Mouse (Mus musculus) ES-E14 (cell line): ENCODE data around the gene Gm49395.

Source experiments
- CHD2 ChIP-seq: IDR thresholded peaks from 2 replicates; pipeline ENCODE4 v1.6.1; 2014; ENCODE audit warnings: mild to moderate bottlenecking, low read depth, low read length, inconsistent platforms
- HCFC1 ChIP-seq: IDR thresholded peaks from 2 replicates; pipeline ENCODE4 v1.6.1; 2012; ENCODE audit warnings: low read length, inconsistent platforms, borderline replicate concordance; ENCODE audit not compliant: insufficient read depth
- MAFK ChIP-seq: IDR thresholded peaks from 2 replicates; pipeline ENCODE4 v1.6.1; 2014; ENCODE audit warnings: mild to moderate bottlenecking, low read depth, low read length, inconsistent platforms; ENCODE audit not compliant: insufficient read depth
- ZC3H11A ChIP-seq: IDR thresholded peaks from 2 replicates; pipeline ENCODE4 v1.6.1; 2012; ENCODE audit warnings: low read depth, mild to moderate bottlenecking, inconsistent platforms, low read length, borderline replicate concordance
- ZNF384 ChIP-seq: IDR thresholded peaks from 2 replicates; pipeline ENCODE4 v1.6.1; 2012; ENCODE audit warnings: low read depth, low read length, inconsistent platforms

GRCm38 (mm10) chr13:115107436-115107835 is 5.7 kb upstream of the Gm49395 start:
- TF ChIP-seq HCFC1, result no peak
- no peak for TF ChIP-seq ZNF384
- no peak for TF ChIP-seq CHD2
- TF ChIP-seq MAFK, result no peak
- no peak for TF ChIP-seq ZC3H11A
